Mouse (Mus musculus): ENCODE measurements around the gene Pdk3.
A peak's percentile ranks its signal among the peaks of the same experiment; 100 is the strongest.

Pdk3 gene

GRCm38 (mm10) chrX:93831561-93832336 lies at the start of gene Pdk3:
TSS of gene Pdk3 (minus strand) at chrX:93832201.
- DNase-seq: peak; percentile 98

- DNase-seq: no peak
Observed at GRCm38 (mm10) chrX:93877634-93878016, 45.6 kb upstream of the Pdk3 start.

- no peak for DNase-seq
Observed at GRCm38 (mm10) chrX:93876981-93877633, 45.1 kb upstream of the Pdk3 start.

- DNase-seq: no peak
Observed at GRCm38 (mm10) chrX:93863393-93863792, 31.4 kb upstream of the Pdk3 start.

- DNase-seq: no peak
Observed at GRCm38 (mm10) chrX:93862525-93863086, 30.6 kb upstream of the Pdk3 start.

GRCm38 (mm10) chrX:93857756-93858155 lies 25.8 kb upstream of the Pdk3 start:
- no peak for DNase-seq

- DNase-seq: peak; percentile 83
Observed at GRCm38 (mm10) chrX:93832337-93832884, 410 bp upstream of the Pdk3 start.

GRCm38 (mm10) chrX:93825787-93826186 lies 6.2 kb downstream of the Pdk3 start:
- DNase-seq: no peak

GRCm38 (mm10) chrX:93808040-93808439 lies 24.0 kb downstream of the Pdk3 start:
- DNase-seq: no peak

- DNase-seq: no peak
Observed at GRCm38 (mm10) chrX:93793168-93793567, 38.8 kb downstream of the Pdk3 start.

GRCm38 (mm10) chrX:93789562-93789961 lies 42.4 kb downstream of the Pdk3 start:
- DNase-seq: no peak

GRCm38 (mm10) chrX:93760770-93761169 lies 71.2 kb downstream of the Pdk3 start:
- DNase-seq: no peak

- DNase-seq: no peak
Observed at GRCm38 (mm10) chrX:93756867-93757455, 75.0 kb downstream of the Pdk3 start.

GRCm38 (mm10) chrX:93755210-93755842 lies 76.7 kb downstream of the Pdk3 start:
- no peak for DNase-seq

GRCm38 (mm10) chrX:93750566-93750965 lies 81.4 kb downstream of the Pdk3 start:
- DNase-seq: no peak

GRCm38 (mm10) chrX:93749165-93749564 lies 82.8 kb downstream of the Pdk3 start:
- DNase-seq: no peak

GRCm38 (mm10) chrX:93732975-93733748 lies 98.8 kb downstream of the Pdk3 start:
- DNase-seq: no peak

- no peak for DNase-seq
Observed at GRCm38 (mm10) chrX:93732407-93732806, 99.6 kb downstream of the Pdk3 start.

- no peak for DNase-seq
Observed at GRCm38 (mm10) chrX:93730854-93731253, 101.1 kb downstream of the Pdk3 start.

GRCm38 (mm10) chrX:93729529-93729928 lies 102.5 kb downstream of the Pdk3 start:
- DNase-seq: no peak
